Mouse (Mus musculus): ENCODE measurements around the gene Oosp3. TPM values are rescaled to one million over a fixed set of nuclear protein-coding genes. Genes with fewer than 3 reads are reported as not detected.

Gene Oosp3
- not detected in 4 replicates for total RNA-seq (2023; ENCODE audit: inconsistent age)

DNA sequence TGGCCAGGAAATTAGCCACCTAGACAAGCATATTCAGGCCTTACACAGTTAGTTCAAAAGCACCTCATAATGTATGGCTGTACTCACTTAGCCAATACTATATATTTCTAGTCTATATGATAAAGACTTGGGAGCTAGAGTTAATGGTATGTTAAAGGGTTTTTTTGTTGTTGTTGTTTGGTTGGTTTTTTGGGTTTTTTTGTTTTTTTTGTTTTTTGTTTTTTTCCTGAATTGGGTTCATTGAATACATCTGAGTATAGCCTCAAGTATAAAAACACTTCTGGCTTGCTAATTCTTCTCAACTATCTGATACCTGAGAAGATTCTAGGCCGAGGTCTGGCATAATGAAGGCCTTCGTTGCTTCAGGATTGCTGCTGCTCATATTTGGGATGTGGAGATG is at the start of gene Oosp3:
Oosp3 (plus strand) TSS at position 301 of the 400 bp plus-strand sequence.

DNA sequence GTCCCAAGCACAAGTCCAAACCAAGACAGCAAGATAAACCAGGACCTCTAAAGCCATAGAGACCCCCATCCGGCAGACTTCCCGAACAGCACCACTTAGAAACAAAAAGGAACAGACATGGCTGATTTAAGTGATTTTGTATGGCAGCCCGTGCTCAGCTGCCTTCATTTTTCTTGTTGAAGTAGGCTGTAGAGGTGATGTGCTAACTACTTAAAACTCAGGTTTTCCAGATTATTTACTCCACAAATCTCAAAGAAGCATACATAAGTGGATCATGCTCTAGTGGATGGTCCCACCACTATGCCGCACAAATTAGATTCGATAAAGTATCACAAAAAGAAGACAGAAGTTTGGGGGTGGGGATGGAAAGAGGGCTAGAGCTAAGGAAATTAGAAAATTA is 36.4 kb upstream of the Oosp3 start, which contains the start of gene Oosp2:
Oosp2 (minus strand) TSS at position 101 of the 400 bp plus-strand sequence.

DNA sequence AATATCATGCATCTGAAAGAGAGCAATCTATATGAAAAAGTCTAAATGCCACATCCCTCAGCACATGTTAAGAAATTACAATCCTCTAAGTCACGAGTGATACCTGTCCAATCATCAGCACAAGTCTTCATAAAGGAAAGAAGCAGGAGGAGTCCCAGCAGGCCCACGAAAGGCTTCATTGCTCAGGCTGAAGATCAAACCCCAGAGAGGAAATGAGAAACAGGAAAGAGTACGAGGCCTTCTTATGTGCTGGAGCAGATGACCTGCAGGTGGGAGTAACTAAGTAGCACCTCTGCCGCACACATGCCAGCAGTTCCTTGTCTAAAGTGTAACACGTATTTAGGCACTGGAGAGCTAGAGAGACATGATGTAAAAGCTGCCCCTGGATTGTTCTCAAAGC is 6.0 kb upstream of the Oosp3 start, which contains the start of gene Oosp1:
Oosp1 (minus strand) TSS at position 312 of the 400 bp plus-strand sequence.

DNA sequence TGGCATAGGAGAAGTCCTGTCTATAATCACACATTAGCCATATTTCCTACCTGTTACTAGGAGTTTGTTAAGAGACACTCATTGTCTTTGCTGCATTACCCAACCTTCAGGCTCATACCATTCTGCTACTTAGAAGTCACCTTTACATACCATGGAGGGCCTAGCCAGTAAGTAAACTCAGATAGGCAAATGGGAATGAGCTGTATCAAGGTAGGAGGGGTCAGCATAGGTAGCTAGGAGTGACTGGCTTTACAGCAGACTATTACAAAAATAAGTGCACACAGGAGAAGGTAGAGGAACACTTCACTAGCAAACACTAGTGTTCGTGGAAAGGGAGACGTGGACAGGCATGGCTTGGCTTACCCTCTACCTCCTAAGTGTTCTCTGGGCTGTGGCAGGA is 50.4 kb downstream of the Oosp3 start, which contains the start of gene Gif:
Gif (plus strand) TSS at position 257 of the 400 bp plus-strand sequence.

Other genes starting within 250 kb of the Oosp3 start
- 17.6 to 21.8 TPM (median 20.2 TPM) in 4 replicates for gene Ms4a6c, start 227.7 kb upstream of the Oosp3 start, total RNA-seq (2023; ENCODE audit: inconsistent age)
- 189 to 234 TPM (median 225 TPM) in 4 replicates for gene Gm8369, start 211.1 kb upstream of the Oosp3 start, total RNA-seq (2023; ENCODE audit: inconsistent age)
- 75.6 to 97.7 TPM (median 82.5 TPM) in 4 replicates for gene Ms4a6b, start 180.5 kb upstream of the Oosp3 start, total RNA-seq (2023; ENCODE audit: inconsistent age)
- 0.32 to 0.48 TPM (median 0.45 TPM) in 3 of 4 replicates, not detected in the other for gene Ms4a4d, start 160.3 kb upstream of the Oosp3 start, total RNA-seq (2023; ENCODE audit: inconsistent age)
- 2.6 to 4.4 TPM (median 2.8 TPM) in 4 replicates for gene Ms4a6d, start 92.2 kb upstream of the Oosp3 start, total RNA-seq (2023; ENCODE audit: inconsistent age)
- not detected in 4 replicates for gene Ms4a2, start 73.3 kb upstream of the Oosp3 start, total RNA-seq (2023; ENCODE audit: inconsistent age)
- gene Ms4a3, start 56.2 kb upstream of the Oosp3 start, total RNA-seq (2023; ENCODE audit: inconsistent age): not detected in 4 replicates
- gene Oosp2, start 36.5 kb upstream of the Oosp3 start, total RNA-seq (2023; ENCODE audit: inconsistent age): 1.3 TPM in 1 of 4 replicates, not detected in the others
- 0.72 to 2.3 TPM (median 1.8 TPM) in 4 replicates for gene Oosp1, start 5.9 kb upstream of the Oosp3 start, total RNA-seq (2023; ENCODE audit: inconsistent age)
- not detected in 4 replicates for gene Gif, start 50.5 kb downstream of the Oosp3 start, total RNA-seq (2023; ENCODE audit: inconsistent age)
- 31.6 to 38.6 TPM (median 33.7 TPM) in 4 replicates for gene Mrpl16, start 73.3 kb downstream of the Oosp3 start, total RNA-seq (2023; ENCODE audit: inconsistent age)
- gene Stx3, start 122.3 kb downstream of the Oosp3 start, total RNA-seq (2023; ENCODE audit: inconsistent age): 0.30 to 1.5 TPM (median 0.58 TPM) in 4 replicates
- gene Olfr1417, start 142.2 kb downstream of the Oosp3 start, total RNA-seq (2023; ENCODE audit: inconsistent age): not detected in 4 replicates
- not detected in 4 replicates for gene Olfr1418, start 164.0 kb downstream of the Oosp3 start, total RNA-seq (2023; ENCODE audit: inconsistent age)
- not detected in 4 replicates for gene Olfr1419, start 178.1 kb downstream of the Oosp3 start, total RNA-seq (2023; ENCODE audit: inconsistent age)
- not detected in 4 replicates for gene Olfr1420, start 189.5 kb downstream of the Oosp3 start, total RNA-seq (2023; ENCODE audit: inconsistent age)
- 63.1 to 71.0 TPM (median 70.2 TPM) in 4 replicates for gene Patl1, start 215.3 kb downstream of the Oosp3 start, total RNA-seq (2023; ENCODE audit: inconsistent age)

Data from B cell, adult (primary cell).